Mouse (Mus musculus) Patski (cell line): ENCODE data around the gene Lcorl. TPM values are rescaled to one million over a fixed set of nuclear protein-coding genes. Genes with fewer than 3 reads are reported as not detected.

Experiments used
- ATAC-seq: fragments of 100-300 bp; one replicate; pipeline ENCODE4 v1.8.0; 2021
- CTCF ChIA-PET: fragments of 350-600 bp; sonication (Branson Sonifier 250); formaldehyde crosslinking; loops from one replicate; lab custom pipeline; 2022; ENCODE audit warnings: inconsistent platforms; lab: Charles Lee
- POLR2A ChIA-PET: fragments of 350-600 bp; sonication (Branson Sonifier 250); formaldehyde crosslinking; loops from one replicate; lab custom pipeline; 2022; ENCODE audit warnings: antibody characterized with exemption, inconsistent platforms; lab: Charles Lee
- DNase-seq: peaks from one replicate; pipeline ENCODE4 v3.0.0-alpha.2; 2011; ENCODE audit warnings: low read depth, low spot score
- H3K27me3 ChIP-seq: fragments of 371-371 bp; one replicate; pipeline ENCODE4 v1.5.1; 2021
- CTCF ChIP-seq: fragments of 100-300 bp; IDR thresholded peaks from one replicate; pipeline ENCODE4 v1.5.1; 2021
- in situ Hi-C: fragments of 300-500 bp; cut with MboI; formaldehyde crosslinking; loops from 3 replicates; pipeline ENCODE4 v1.11.1; 2018; ENCODE audit warnings: low pct_unique_long_range_greater_than_20kb, mixed read lengths
- polyA plus RNA-seq: library from polyadenylated mRNA; unstranded; gene quantifications from one replicate; pipeline ENCODE4 v1.2.3, GENCODE M21; 2021

The Lcorl gene
- polyA plus RNA-seq, 1 experiment from 2014 or later = 11.7 TPM

- H3K27me3 ChIP-seq = no peaks in the 10 kb centered on the region
- ChIA-PET CTCF (no interaction called here), POLR2A (no interaction called here)
- DNase-seq (no peak), ATAC-seq (no peak)
- TF ChIP-seq CTCF = no peak
- in situ Hi-C loops = no loop called here
Observed at GRCm38 (mm10) chr5:45718848-45719488, 138.4 kb downstream of the Lcorl start.

- in situ Hi-C loops = no loop called here
- H3K27me3 ChIP-seq = no peaks in the 10 kb centered on the region
- CTCF ChIA-PET = no interaction called here
- POLR2A ChIA-PET = no interaction called here
- TF ChIP-seq CTCF = no peak
- DNase-seq = no peak
- no peak for ATAC-seq
Observed at GRCm38 (mm10) chr5:45709653-45710052, 147.8 kb downstream of the Lcorl start.

DNA sequence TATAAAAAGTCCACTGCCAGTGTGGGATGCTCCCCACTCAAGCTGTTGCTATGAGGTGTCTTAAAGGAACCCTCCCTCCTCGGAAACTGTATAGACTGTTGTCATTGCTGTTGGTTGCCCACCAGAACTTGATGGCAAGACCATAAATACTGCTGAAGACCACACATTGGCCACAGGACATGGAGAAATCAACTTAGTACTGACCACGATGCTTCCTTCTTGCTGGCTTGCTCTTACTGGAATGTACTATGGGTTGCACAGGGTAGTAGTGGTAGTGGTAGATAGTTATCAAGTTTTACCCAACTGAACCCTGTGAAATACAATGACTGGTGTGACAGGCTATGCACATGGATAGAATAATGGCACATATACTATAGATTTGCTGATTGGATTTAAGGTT is 150.6 kb downstream of the Lcorl start:
- in situ Hi-C loops = no loop called here
- no peak for DNase-seq
- ATAC-seq = no peak
- no peaks in the 10 kb centered on the region for H3K27me3 ChIP-seq
- ChIA-PET CTCF (no interaction called here), POLR2A (no interaction called here)
- TF ChIP-seq CTCF = no peak

DNA sequence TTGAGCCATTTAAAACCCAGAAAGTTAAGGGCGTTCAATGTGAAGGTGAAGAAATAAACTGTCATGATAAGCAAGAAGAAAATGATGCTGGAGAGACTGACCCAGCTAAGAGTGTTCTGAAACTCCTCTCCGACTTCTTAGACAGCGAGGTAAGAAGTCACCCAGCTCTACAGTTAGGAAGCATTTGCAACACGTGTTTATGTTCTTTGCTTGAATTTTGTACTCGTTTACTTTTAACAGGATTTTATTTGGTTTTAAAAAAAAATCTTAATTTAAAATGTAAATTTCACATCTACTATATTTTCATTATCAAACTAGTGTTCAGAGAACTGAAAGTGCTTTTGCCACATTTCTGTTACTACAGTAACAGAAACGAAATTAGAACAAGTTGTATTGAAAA is 165.7 kb downstream of the Lcorl start:
- no peak for ATAC-seq
- CTCF ChIA-PET = interaction anchor here (1.3 kb wide), 1 partner anchor 1467 kb away, joined by 3 read pairs; no protein-coding TSS in a partner anchor
- no peak for DNase-seq
- no peak for TF ChIP-seq CTCF
- no peaks in the 10 kb centered on the region for H3K27me3 ChIP-seq
- in situ Hi-C loops = no loop called here
- POLR2A ChIA-PET = no interaction called here

DNA sequence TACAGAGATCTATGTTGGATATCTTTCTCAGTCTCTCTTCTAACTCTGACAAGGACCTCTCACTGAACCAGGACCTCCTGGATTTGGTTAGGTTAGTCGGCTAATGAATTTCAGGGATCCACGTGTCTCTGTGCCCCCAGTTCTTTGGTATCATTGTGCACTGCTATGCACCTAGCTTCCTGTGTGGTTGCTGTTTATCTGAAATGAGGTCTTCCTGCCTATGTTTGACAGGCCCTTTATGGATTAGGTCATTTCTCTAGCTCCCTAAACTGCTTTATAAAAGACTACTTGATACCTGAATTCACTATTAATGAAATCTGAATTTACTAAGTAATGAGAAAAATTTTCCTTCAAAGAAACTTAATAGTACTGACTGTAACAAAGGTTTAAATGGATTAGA is 166.6 kb downstream of the Lcorl start:
- CTCF ChIA-PET = interaction anchor here (0.8 to 1.3 kb wide), 3 partner anchors 8 to 15 kb away, joined by 3 read pairs; no protein-coding TSS in a partner anchor
- POLR2A ChIA-PET = no interaction called here
- H3K27me3 ChIP-seq = no peaks in the 10 kb centered on the region
- ATAC-seq (no peak), DNase-seq (no peak)
- in situ Hi-C loops = no loop called here
- no peak for TF ChIP-seq CTCF

- H3K27me3 ChIP-seq = no peaks in the 10 kb centered on the region
- no peak for TF ChIP-seq CTCF
- DNase-seq = no peak
- ChIA-PET POLR2A (no interaction called here), CTCF (interaction anchor here (0.7 to 1.7 kb wide), 3 partner anchors 9 to 12 kb away, joined by 3 to 6 read pairs (median 3); no protein-coding TSS in a partner anchor)
- ATAC-seq = no peak
- in situ Hi-C loops = no loop called here
Observed at GRCm38 (mm10) chr5:45689152-45689551, 168.3 kb downstream of the Lcorl start.

- H3K27me3 ChIP-seq = no peaks in the 10 kb centered on the region
- in situ Hi-C loops = no loop called here
- TF ChIP-seq CTCF = no peak
- ATAC-seq = no peak
- ChIA-PET CTCF (interaction anchor here (0.8 to 1.7 kb wide), 2 partner anchors 10 to 14 kb away, joined by 3 to 4 read pairs; no protein-coding TSS in a partner anchor), POLR2A (no interaction called here)
- no peak for DNase-seq
Observed at GRCm38 (mm10) chr5:45686223-45686622, 171.2 kb downstream of the Lcorl start.

GRCm38 (mm10) chr5:45685243-45685642 is 172.2 kb downstream of the Lcorl start:
- DNase-seq (no peak), ATAC-seq (no peak)
- no peak for TF ChIP-seq CTCF
- H3K27me3 ChIP-seq = no peaks in the 10 kb centered on the region
- ChIA-PET POLR2A (no interaction called here), CTCF (no interaction called here)
- in situ Hi-C loops = no loop called here

DNA sequence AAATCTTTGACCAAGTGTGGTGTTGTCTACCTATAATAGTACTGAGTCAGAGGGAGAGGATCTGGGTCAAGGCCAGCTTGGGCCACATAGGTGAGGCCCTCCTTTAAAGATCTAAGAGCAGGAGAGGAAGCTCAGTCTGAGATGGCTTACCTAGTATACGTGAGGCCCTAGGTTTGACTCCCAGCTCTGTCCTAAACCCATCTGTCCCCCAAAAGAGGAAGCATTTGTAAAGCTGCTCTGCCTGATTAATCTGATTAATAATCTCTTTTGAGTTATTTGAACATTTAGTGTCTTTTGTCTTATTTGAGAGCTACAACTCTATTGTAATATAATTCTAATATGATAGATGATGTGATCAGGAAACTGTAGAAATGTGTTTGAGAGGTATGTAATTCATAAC is 174.0 kb downstream of the Lcorl start:
- POLR2A ChIA-PET = no interaction called here
- no peak for TF ChIP-seq CTCF
- CTCF ChIA-PET = interaction anchor here (0.9 to 1.7 kb wide), 3 partner anchors 7 to 15 kb away, joined by 3 to 9 read pairs (median 5); no protein-coding TSS in a partner anchor
- no peak for ATAC-seq
- H3K27me3 ChIP-seq = no peaks in the 10 kb centered on the region
- no peak for DNase-seq
- in situ Hi-C loops = no loop called here

- DNase-seq (no peak), ATAC-seq (no peak)
- POLR2A ChIA-PET = no interaction called here
- in situ Hi-C loops = no loop called here
- no peaks in the 10 kb centered on the region for H3K27me3 ChIP-seq
- CTCF ChIA-PET = interaction anchor here (1.3 to 2.3 kb wide), 3 partner anchors 9 to 78 kb away, joined by 3 to 8 read pairs (median 3); no protein-coding TSS in a partner anchor
- TF ChIP-seq CTCF = no peak
Observed at GRCm38 (mm10) chr5:45679955-45680354, 177.5 kb downstream of the Lcorl start.

DNA sequence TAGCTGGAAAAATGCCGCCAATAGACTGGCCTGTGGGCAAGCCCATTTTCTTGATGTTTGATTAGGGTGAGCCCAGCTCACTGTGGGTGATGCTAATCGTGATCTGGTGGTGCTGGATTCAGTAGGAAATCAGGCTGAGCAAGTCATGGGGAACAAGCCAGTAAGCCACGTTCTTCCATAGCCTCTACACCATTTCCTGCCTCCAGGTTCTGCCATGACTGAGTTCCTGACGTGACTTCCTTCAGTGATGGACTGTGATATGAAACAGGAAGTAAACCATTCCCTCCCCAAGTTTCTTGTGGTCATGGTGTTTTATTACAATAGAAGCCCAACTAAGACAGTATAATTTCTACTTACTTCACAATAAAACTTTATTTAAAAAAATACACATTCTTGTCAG is 179.8 kb downstream of the Lcorl start:
- no peak for TF ChIP-seq CTCF
- ATAC-seq (no peak), DNase-seq (no peak)
- ChIA-PET CTCF (interaction anchor here (0.8 to 2.0 kb wide), 3 partner anchors 11 to 46 kb away, joined by 3 to 6 read pairs (median 3); no protein-coding TSS in a partner anchor), POLR2A (no interaction called here)
- in situ Hi-C loops = no loop called here
- no peaks in the 10 kb centered on the region for H3K27me3 ChIP-seq

DNA sequence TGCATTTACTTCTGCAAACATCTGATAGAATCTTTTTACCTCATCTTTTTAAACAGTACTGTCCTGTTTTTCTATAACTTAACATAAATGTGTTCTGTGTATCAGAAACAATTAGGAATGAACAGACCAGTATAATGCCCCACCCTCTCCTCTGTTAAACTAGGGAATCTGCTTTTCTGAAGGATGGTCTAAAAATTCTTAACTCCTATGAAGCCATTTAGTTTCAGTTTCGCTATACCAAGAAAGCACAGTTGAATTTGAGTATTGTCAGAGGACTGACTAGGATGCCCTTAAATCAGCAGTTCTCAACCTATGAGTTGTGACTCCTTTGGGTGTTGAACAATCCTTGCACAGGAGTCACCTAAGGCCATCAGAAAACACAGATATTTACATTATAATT is 182.4 kb downstream of the Lcorl start:
- ChIA-PET POLR2A (no interaction called here), CTCF (no interaction called here)
- in situ Hi-C loops = no loop called here
- ATAC-seq (no peak), DNase-seq (no peak)
- H3K27me3 ChIP-seq = no peaks in the 10 kb centered on the region
- TF ChIP-seq CTCF = no peak
